Mouse (Mus musculus) small intestine, adult 10 weeks (tissue): ENCODE results near the gene Lrrn4cl. TPM values are rescaled to one million over a fixed set of nuclear protein-coding genes. Genes with fewer than 3 reads are reported as not detected.

Experiments
- polyA plus RNA-seq: library from polyadenylated mRNA; stranded (reverse); fragments of 350-450 nt; fragmentation: Illumina TruSeq; extraction: RNeasy Lipid Tissue Mini Kit (QIAGEN cat#74804); gene quantifications from one replicate; pipeline ENCODE4 v1.2.3, GENCODE M21; 2014; ENCODE audit warnings: low replicate concordance

Gene Lrrn4cl
- polyA plus RNA-seq, 1 experiment from 2014 or later, result 0.82 TPM

Other genes starting within 250 kb of the Lrrn4cl start
- not detected for gene Slc22a6, start 232.7 kb upstream of the Lrrn4cl start, polyA plus RNA-seq
- 0.15 TPM for gene Chrm1, start 187.0 kb upstream of the Lrrn4cl start, polyA plus RNA-seq
- gene Slc3a2, start 127.4 kb upstream of the Lrrn4cl start, polyA plus RNA-seq, result 206 TPM
- gene Wdr74, start 114.9 kb upstream of the Lrrn4cl start, polyA plus RNA-seq, result 3.9 TPM
- not detected for gene 1700092M07Rik, start 110.0 kb upstream of the Lrrn4cl start, polyA plus RNA-seq
- 85.9 TPM for gene Stx5a, start 109.4 kb upstream of the Lrrn4cl start, polyA plus RNA-seq
- 75.6 TPM for gene Nxf1, start 93.7 kb upstream of the Lrrn4cl start, polyA plus RNA-seq
- gene Tmem223, start 79.8 kb upstream of the Lrrn4cl start, polyA plus RNA-seq, result 15.3 TPM
- 32.6 TPM for gene Tmem179b, start 76.3 kb upstream of the Lrrn4cl start, polyA plus RNA-seq
- not detected for gene Taf6l, start 64.4 kb upstream of the Lrrn4cl start, polyA plus RNA-seq
- 32.5 TPM for gene Polr2g, start 52.2 kb upstream of the Lrrn4cl start, polyA plus RNA-seq
- not detected for gene Zbtb3, start 48.2 kb upstream of the Lrrn4cl start, polyA plus RNA-seq
- 99.3 TPM for gene Ttc9c, start 31.4 kb upstream of the Lrrn4cl start, polyA plus RNA-seq
- gene Hnrnpul2, start 30.8 kb upstream of the Lrrn4cl start, polyA plus RNA-seq, result 130 TPM
- gene AC129217.1, start 21.0 kb upstream of the Lrrn4cl start, polyA plus RNA-seq, result 1.2 TPM
- 5.8 TPM for gene Bscl2, start 13.3 kb upstream of the Lrrn4cl start, polyA plus RNA-seq
- not detected for gene Gng3, start 11.6 kb upstream of the Lrrn4cl start, polyA plus RNA-seq
- 7.1 TPM for gene Ubxn1, start 20.7 kb downstream of the Lrrn4cl start, polyA plus RNA-seq
- gene Uqcc3, start 30.2 kb downstream of the Lrrn4cl start, polyA plus RNA-seq, result 1.8 TPM
- 49.2 TPM for gene Lbhd1, start 33.0 kb downstream of the Lrrn4cl start, polyA plus RNA-seq
- not detected for gene Gm49403, start 33.2 kb downstream of the Lrrn4cl start, polyA plus RNA-seq
- gene 1810009A15Rik, start 38.1 kb downstream of the Lrrn4cl start, polyA plus RNA-seq, result 12.1 TPM
- gene Gm49416, start 38.2 kb downstream of the Lrrn4cl start, polyA plus RNA-seq, result not detected
- gene Ints5, start 42.2 kb downstream of the Lrrn4cl start, polyA plus RNA-seq, result 0.52 TPM
- gene Ganab, start 47.3 kb downstream of the Lrrn4cl start, polyA plus RNA-seq, result 74.1 TPM
- gene B3gat3, start 69.6 kb downstream of the Lrrn4cl start, polyA plus RNA-seq, result 18.6 TPM
- gene Rom1, start 78.6 kb downstream of the Lrrn4cl start, polyA plus RNA-seq, result not detected
- 1.5 TPM for gene Eml3, start 78.8 kb downstream of the Lrrn4cl start, polyA plus RNA-seq
- 44.1 TPM for gene Mta2, start 91.1 kb downstream of the Lrrn4cl start, polyA plus RNA-seq
- gene Tut1, start 103.1 kb downstream of the Lrrn4cl start, polyA plus RNA-seq, result 2.6 TPM
- 38.7 TPM for gene Eef1g, start 116.3 kb downstream of the Lrrn4cl start, polyA plus RNA-seq
- 33.7 TPM for gene Ahnak, start 138.5 kb downstream of the Lrrn4cl start, polyA plus RNA-seq
- not detected for gene Scgb1a1, start 237.2 kb downstream of the Lrrn4cl start, polyA plus RNA-seq